Mouse (Mus musculus): ENCODE measurements at regions not wholly inside any gene's neighbourhood (a gene's known extent, or its start where the extent isn't known, plus 50 kb on each side); places are given as distances from the start of the nearest gene placed in this dataset.
A peak's percentile ranks its signal among the peaks of the same experiment; 100 is the strongest.
"Not testable (repeated sequence)": the region's sequence is repeated elsewhere in the genome, so short reads cannot be mapped to it uniquely, and the experiment has no call there.

GRCm38 (mm10) chr1:98665584-98665983, 244.7 kb downstream of the Slco6d1 start:
- Histone ChIP-seq H3K4me1 (replicated peaks; ENCODE audit: control insufficient read depth, insufficient read depth, low read length) (no peaks in the 10 kb centered on the region), H3K27me3 (replicated peaks; ENCODE audit: control insufficient read depth, insufficient read depth, low read length) (no peaks in the 10 kb centered on the region), H3K27ac (ENCODE audit: low read length) (no peak overlapping the region), H3K4me2 (ENCODE audit: low read length) (no peak overlapping the region), H3K9me3 (ENCODE audit: control insufficient read depth, low read length) (no peaks in the 10 kb centered on the region), H3K9ac (replicated peaks; ENCODE audit: low read depth, low read length) (no peak overlapping the region), H3K4me3 (replicated peaks; ENCODE audit: low read length) (no peak overlapping the region), H3K36me3 (ENCODE audit: control insufficient read depth, insufficient read depth) (no peaks in the 10 kb centered on the region)
- ATAC-seq = no peak
- 86% methylated on average over 2 of the region's 2 CpGs for WGBS

- H3K4me1 ChIP-seq (replicated peaks; ENCODE audit: control insufficient read depth, insufficient read depth, low read length); ATAC-seq; H3K4me2 ChIP-seq (ENCODE audit: low read length); H3K9me3 ChIP-seq (ENCODE audit: control insufficient read depth, low read length); H3K36me3 ChIP-seq (ENCODE audit: control insufficient read depth, insufficient read depth); H3K9ac ChIP-seq (replicated peaks; ENCODE audit: low read depth, low read length); H3K27ac ChIP-seq (ENCODE audit: low read length); H3K27me3 ChIP-seq (replicated peaks; ENCODE audit: control insufficient read depth, insufficient read depth, low read length); H3K4me3 ChIP-seq (replicated peaks; ENCODE audit: low read length): not testable (repeated sequence)
- 46% methylated on average over 2 of the region's 2 CpGs for WGBS
These were observed 246.5 kb downstream of the Slco6d1 start for GRCm38 (mm10) chr1:98667426-98667825.

DNA sequence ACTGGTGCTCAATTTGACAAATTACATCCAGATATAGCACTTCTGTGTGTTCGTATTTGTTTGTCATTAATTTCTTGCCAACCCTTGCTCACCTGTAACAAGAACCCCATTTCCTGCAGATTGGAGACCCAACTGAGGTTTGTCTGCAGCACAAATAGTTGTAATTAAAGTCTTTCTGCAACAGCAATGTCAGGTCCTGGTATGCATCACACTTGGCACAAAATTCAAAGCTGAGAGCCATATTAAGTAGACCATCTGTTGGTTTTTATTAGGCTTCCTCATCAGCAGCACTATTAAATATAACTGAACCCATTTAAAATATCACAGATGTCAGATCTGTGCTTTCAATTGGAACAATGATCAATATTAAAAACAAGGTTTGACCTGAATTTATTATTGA, 247.0 kb downstream of the Slco6d1 start:
- 70% methylated on average over 1 of the region's 1 CpGs for WGBS
- ATAC-seq = peak; percentile 65
- Histone ChIP-seq H3K9ac (replicated peaks; ENCODE audit: low read depth, low read length) (no peak overlapping the region), H3K36me3 (ENCODE audit: control insufficient read depth, insufficient read depth) (no peaks in the 10 kb centered on the region), H3K4me1 (replicated peaks; ENCODE audit: control insufficient read depth, insufficient read depth, low read length) (no peaks in the 10 kb centered on the region), H3K27me3 (replicated peaks; ENCODE audit: control insufficient read depth, insufficient read depth, low read length) (no peaks in the 10 kb centered on the region), H3K9me3 (ENCODE audit: control insufficient read depth, low read length) (no peaks in the 10 kb centered on the region), H3K4me3 (replicated peaks; ENCODE audit: low read length) (no peak overlapping the region), H3K27ac (ENCODE audit: low read length) (no peak overlapping the region), H3K4me2 (ENCODE audit: low read length) (no peak overlapping the region)

- Histone ChIP-seq H3K4me1 (replicated peaks; ENCODE audit: control insufficient read depth, insufficient read depth, low read length) (no peaks in the 10 kb centered on the region), H3K36me3 (ENCODE audit: control insufficient read depth, insufficient read depth) (no peaks in the 10 kb centered on the region), H3K4me3 (replicated peaks; ENCODE audit: low read length) (no peak overlapping the region), H3K9me3 (ENCODE audit: control insufficient read depth, low read length) (no peaks in the 10 kb centered on the region), H3K9ac (replicated peaks; ENCODE audit: low read depth, low read length) (no peak overlapping the region), H3K4me2 (ENCODE audit: low read length) (no peak overlapping the region), H3K27ac (ENCODE audit: low read length) (no peak overlapping the region), H3K27me3 (replicated peaks; ENCODE audit: control insufficient read depth, insufficient read depth, low read length) (no peaks in the 10 kb centered on the region)
- ATAC-seq = no peak
- 58% methylated on average over 2 of the region's 2 CpGs for WGBS
These were observed 247.7 kb downstream of the Slco6d1 start for GRCm38 (mm10) chr1:98668595-98668994.

GRCm38 (mm10) chr1:98678686-98679085, 257.8 kb downstream of the Slco6d1 start:
- H3K27me3 ChIP-seq (replicated peaks; ENCODE audit: control insufficient read depth, insufficient read depth, low read length) = no peaks in the 10 kb centered on the region
- H3K4me1 ChIP-seq (replicated peaks; ENCODE audit: control insufficient read depth, insufficient read depth, low read length) = no peaks in the 10 kb centered on the region
- ATAC-seq = no peak
- H3K4me3 ChIP-seq (replicated peaks; ENCODE audit: low read length) = no peak overlapping the region
- H3K4me2 ChIP-seq (ENCODE audit: low read length) = no peak overlapping the region
- no peaks in the 10 kb centered on the region for H3K36me3 ChIP-seq (ENCODE audit: control insufficient read depth, insufficient read depth)
- WGBS = 83% methylated on average over 3 of the region's 3 CpGs
- H3K9me3 ChIP-seq (ENCODE audit: control insufficient read depth, low read length) = no peaks in the 10 kb centered on the region
- H3K27ac ChIP-seq (ENCODE audit: low read length) = no peak overlapping the region
- no peak overlapping the region for H3K9ac ChIP-seq (replicated peaks; ENCODE audit: low read depth, low read length)

DNA sequence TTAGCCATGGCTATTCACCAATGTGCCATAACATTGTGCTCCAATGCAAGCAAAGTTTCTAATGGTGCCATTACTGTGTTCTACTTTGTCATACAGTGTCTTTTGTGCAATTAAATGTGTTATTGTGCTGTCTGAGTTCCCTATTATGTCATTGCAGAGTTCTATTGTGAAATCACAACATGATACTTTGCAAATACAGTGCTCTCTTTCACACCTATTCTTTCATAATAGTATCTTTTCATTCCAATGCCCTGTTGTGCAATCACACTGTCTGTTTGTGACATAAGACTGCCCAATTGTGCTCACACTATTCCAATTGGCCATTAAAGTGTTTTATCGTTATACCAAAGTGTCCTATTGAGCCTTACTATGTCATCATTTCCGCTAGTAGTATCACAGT, 292.9 kb downstream of the Slco6d1 start:
- Histone ChIP-seq H3K36me3 (ENCODE audit: control insufficient read depth, insufficient read depth) (no peaks in the 10 kb centered on the region), H3K4me2 (ENCODE audit: low read length) (no peak overlapping the region), H3K27ac (ENCODE audit: low read length) (no peak overlapping the region), H3K9me3 (ENCODE audit: control insufficient read depth, low read length) (no peaks in the 10 kb centered on the region), H3K27me3 (replicated peaks; ENCODE audit: control insufficient read depth, insufficient read depth, low read length) (no peaks in the 10 kb centered on the region), H3K4me3 (replicated peaks; ENCODE audit: low read length) (no peak overlapping the region), H3K9ac (replicated peaks; ENCODE audit: low read depth, low read length) (no peak overlapping the region), H3K4me1 (replicated peaks; ENCODE audit: control insufficient read depth, insufficient read depth, low read length) (no peaks in the 10 kb centered on the region)
- 86% methylated on average over 2 of the region's 2 CpGs for WGBS
- ATAC-seq = no peak

DNA sequence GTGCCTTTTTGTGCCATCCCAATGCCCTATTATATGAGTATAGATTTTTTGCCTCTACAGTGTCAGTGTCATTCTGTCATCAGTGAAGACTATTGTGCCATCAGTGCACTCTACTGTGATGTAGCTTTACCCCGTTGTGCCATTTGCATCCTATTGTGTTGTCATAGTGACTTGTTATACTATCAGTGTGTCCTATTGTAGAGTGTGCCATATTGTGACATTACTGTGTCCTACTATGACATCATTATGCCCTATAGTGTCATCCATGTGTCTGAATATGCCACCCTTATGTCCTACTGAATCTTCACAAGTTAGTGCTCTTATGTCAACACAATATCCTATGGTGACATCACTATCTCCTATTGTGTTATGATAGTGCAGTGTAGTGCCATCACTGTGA, 293.4 kb downstream of the Slco6d1 start:
- no peak overlapping the region for H3K27ac ChIP-seq (ENCODE audit: low read length)
- H3K9me3 ChIP-seq (ENCODE audit: control insufficient read depth, low read length) = no peaks in the 10 kb centered on the region
- no peak for ATAC-seq
- H3K4me2 ChIP-seq (ENCODE audit: low read length) = no peak overlapping the region
- no peak overlapping the region for H3K9ac ChIP-seq (replicated peaks; ENCODE audit: low read depth, low read length)
- 92% methylated on average over 1 of the region's 1 CpGs for WGBS
- no peaks in the 10 kb centered on the region for H3K36me3 ChIP-seq (ENCODE audit: control insufficient read depth, insufficient read depth)
- no peaks in the 10 kb centered on the region for H3K4me1 ChIP-seq (replicated peaks; ENCODE audit: control insufficient read depth, insufficient read depth, low read length)
- H3K4me3 ChIP-seq (replicated peaks; ENCODE audit: low read length) = no peak overlapping the region
- no peaks in the 10 kb centered on the region for H3K27me3 ChIP-seq (replicated peaks; ENCODE audit: control insufficient read depth, insufficient read depth, low read length)

- no peak overlapping the region for H3K27ac ChIP-seq (ENCODE audit: low read length)
- H3K4me1 ChIP-seq (replicated peaks; ENCODE audit: control insufficient read depth, insufficient read depth, low read length) = no peaks in the 10 kb centered on the region
- no peaks in the 10 kb centered on the region for H3K36me3 ChIP-seq (ENCODE audit: control insufficient read depth, insufficient read depth)
- no peak overlapping the region for H3K4me3 ChIP-seq (replicated peaks; ENCODE audit: low read length)
- WGBS = 96% methylated on average over 1 of the region's 1 CpGs
- no peak for ATAC-seq
- H3K4me2 ChIP-seq (ENCODE audit: low read length) = no peak overlapping the region
- no peaks in the 10 kb centered on the region for H3K27me3 ChIP-seq (replicated peaks; ENCODE audit: control insufficient read depth, insufficient read depth, low read length)
- H3K9ac ChIP-seq (replicated peaks; ENCODE audit: low read depth, low read length) = no peak overlapping the region
- no peaks in the 10 kb centered on the region for H3K9me3 ChIP-seq (ENCODE audit: control insufficient read depth, low read length)
These were observed 299.7 kb downstream of the Slco6d1 start for GRCm38 (mm10) chr1:98720595-98720994.

DNA sequence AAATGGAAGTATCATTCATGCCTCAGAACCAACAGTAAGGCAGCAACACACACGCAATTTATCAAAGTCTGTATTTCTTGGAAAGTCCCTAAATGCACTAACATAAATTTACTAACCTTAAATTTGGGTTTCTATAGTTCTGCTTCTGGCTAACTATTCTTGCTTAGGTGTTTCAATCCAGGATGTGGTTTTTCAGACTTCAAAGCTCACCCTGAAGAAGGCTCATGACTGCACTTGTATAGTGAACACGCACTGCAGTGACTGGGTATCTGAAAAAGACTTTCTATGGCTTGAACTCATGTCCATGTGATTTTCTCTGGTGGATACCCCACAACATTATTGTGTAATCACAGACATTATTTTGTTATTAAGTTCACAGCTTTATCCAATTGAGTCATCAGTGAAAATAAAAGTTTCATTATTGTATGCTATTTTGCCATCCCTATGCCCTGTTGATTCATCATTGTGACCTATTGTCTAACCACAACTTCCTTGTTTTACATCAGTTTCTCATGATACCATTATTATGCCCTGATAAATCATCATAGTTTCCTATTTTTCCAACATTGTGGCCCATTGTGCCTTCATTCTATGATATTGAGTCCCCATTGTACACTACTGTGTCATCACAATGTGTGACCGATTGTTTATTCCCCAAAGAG, 306.6 kb downstream of the Slco6d1 start:
- no peak for ATAC-seq
- no peak overlapping the region for H3K9ac ChIP-seq (replicated peaks; ENCODE audit: low read depth, low read length)
- 95% methylated on average over 3 of the region's 3 CpGs for WGBS
- no peaks in the 10 kb centered on the region for H3K27me3 ChIP-seq (replicated peaks; ENCODE audit: control insufficient read depth, insufficient read depth, low read length)
- no peaks in the 10 kb centered on the region for H3K4me1 ChIP-seq (replicated peaks; ENCODE audit: control insufficient read depth, insufficient read depth, low read length)
- no peak overlapping the region for H3K27ac ChIP-seq (ENCODE audit: low read length)
- no peak overlapping the region for H3K4me2 ChIP-seq (ENCODE audit: low read length)
- no peaks in the 10 kb centered on the region for H3K36me3 ChIP-seq (ENCODE audit: control insufficient read depth, insufficient read depth)
- no peak overlapping the region for H3K4me3 ChIP-seq (replicated peaks; ENCODE audit: low read length)
- no peaks in the 10 kb centered on the region for H3K9me3 ChIP-seq (ENCODE audit: control insufficient read depth, low read length)

- no peaks in the 10 kb centered on the region for H3K9me3 ChIP-seq (ENCODE audit: control insufficient read depth, low read length)
- H3K27me3 ChIP-seq (replicated peaks; ENCODE audit: control insufficient read depth, insufficient read depth, low read length) = no peaks in the 10 kb centered on the region
- WGBS = 7% methylated on average over 2 of the region's 2 CpGs
- no peaks in the 10 kb centered on the region for H3K36me3 ChIP-seq (ENCODE audit: control insufficient read depth, insufficient read depth)
- no peak overlapping the region for H3K9ac ChIP-seq (replicated peaks; ENCODE audit: low read depth, low read length)
- no peak overlapping the region for H3K27ac ChIP-seq (ENCODE audit: low read length)
- H3K4me3 ChIP-seq (replicated peaks; ENCODE audit: low read length) = no peak overlapping the region
- ATAC-seq = peak; percentile 91
- no peak overlapping the region for H3K4me2 ChIP-seq (ENCODE audit: low read length)
- H3K4me1 ChIP-seq (replicated peaks; ENCODE audit: control insufficient read depth, insufficient read depth, low read length) = no peaks in the 10 kb centered on the region
These were observed 328.0 kb downstream of the Slco6d1 start for GRCm38 (mm10) chr1:98748886-98749285.
